18 mouse cellular contexts compared by ENCODE assay signal in the genomic region with DNA sequence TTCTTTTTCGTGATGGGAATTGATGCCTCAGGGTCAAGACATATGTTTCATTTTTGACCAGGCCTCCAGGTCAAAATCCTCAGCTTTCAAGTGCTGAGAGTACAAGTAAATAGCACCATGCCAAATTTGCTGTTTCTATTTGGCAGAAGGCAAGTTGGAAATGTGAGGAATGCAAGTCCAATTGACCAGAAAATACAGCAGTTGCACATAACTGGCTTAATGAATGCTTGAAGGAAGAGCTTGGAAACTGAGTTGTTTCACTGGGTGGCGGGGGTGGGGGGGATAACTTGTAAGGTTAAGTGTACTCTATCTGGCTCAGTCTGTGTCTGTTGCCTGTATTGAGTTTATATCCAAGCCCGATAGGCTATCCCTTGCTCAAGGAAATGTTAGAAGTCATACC.
"Had no signal": no experiment of that assay in that cellular context is flagged by ENCODE, and none has a peak within 500 bp of the region (broad histone marks: within the 10 kb centered on the region; RNA-seq: fewer than 3 reads in every experiment).

No protein-coding gene starts in this region.

- H3K27ac ChIP-seq: left cerebral cortex, adult 2 months; liver, embryonic 13.5 days; midbrain, embryonic 12.5 days; midbrain, embryonic 15.5 days; neural tube, embryonic 12.5 days; neural tube, embryonic 15.5 days; stomach, embryonic 15.5 days had no signal

- H3K36me3 ChIP-seq: liver, embryonic 13.5 days; midbrain, embryonic 12.5 days; midbrain, embryonic 15.5 days; neural tube, embryonic 12.5 days; neural tube, embryonic 15.5 days; stomach, embryonic 15.5 days had no signal

- H3K9me3 ChIP-seq: liver, embryonic 13.5 days; midbrain, embryonic 12.5 days; midbrain, embryonic 15.5 days; neural tube, embryonic 12.5 days; neural tube, embryonic 15.5 days; stomach, embryonic 15.5 days had no signal

- H3K4me3 ChIP-seq: left cerebral cortex, adult 2 months; liver, embryonic 13.5 days; midbrain, embryonic 12.5 days; midbrain, embryonic 15.5 days; neural tube, embryonic 12.5 days; neural tube, embryonic 15.5 days; stomach, embryonic 15.5 days had no signal

- H3K9ac ChIP-seq: liver, embryonic 13.5 days; midbrain, embryonic 12.5 days; midbrain, embryonic 15.5 days; neural tube, embryonic 12.5 days; neural tube, embryonic 15.5 days; stomach, embryonic 15.5 days had no signal

- ATAC-seq: midbrain, embryonic 15.5 days had no signal

- H3K27me3 ChIP-seq: liver, embryonic 13.5 days; midbrain, embryonic 12.5 days; midbrain, embryonic 15.5 days; neural tube, embryonic 12.5 days; neural tube, embryonic 15.5 days; stomach, embryonic 15.5 days had no signal

- H3K4me2 ChIP-seq: liver, embryonic 13.5 days; midbrain, embryonic 12.5 days; midbrain, embryonic 15.5 days; neural tube, embryonic 12.5 days; neural tube, embryonic 15.5 days; stomach, embryonic 15.5 days had no signal

- DNase-seq: kidney, adult 8-10 months; kidney, postnatal 10 days; kidney, postnatal 36 days; layer of hippocampus, postnatal 36 days; liver, embryonic 13.5 days; lung, adult 2 months; lung, postnatal 14 days; lung, postnatal 4 days; right cerebral cortex, adult 18-20 months; right cerebral cortex, postnatal 14 days; spleen, adult 18-20 months; thymus, postnatal 25 days had no signal

- H3K4me1 ChIP-seq: liver, embryonic 13.5 days; stomach, embryonic 15.5 days had no signal
